Mouse (Mus musculus) layer of hippocampus, adult 9-11 months (tissue): Measurements from ENCODE around the gene Defb10.
"Not testable (repeated sequence)": the region's sequence is repeated elsewhere in the genome, so short reads cannot be mapped to it uniquely, and the experiment has no call there.

Experiments used
- DNase-seq: peaks from one replicate; pipeline ENCODE4 v3.0.0; 2022

Gene Defb10

DNA sequence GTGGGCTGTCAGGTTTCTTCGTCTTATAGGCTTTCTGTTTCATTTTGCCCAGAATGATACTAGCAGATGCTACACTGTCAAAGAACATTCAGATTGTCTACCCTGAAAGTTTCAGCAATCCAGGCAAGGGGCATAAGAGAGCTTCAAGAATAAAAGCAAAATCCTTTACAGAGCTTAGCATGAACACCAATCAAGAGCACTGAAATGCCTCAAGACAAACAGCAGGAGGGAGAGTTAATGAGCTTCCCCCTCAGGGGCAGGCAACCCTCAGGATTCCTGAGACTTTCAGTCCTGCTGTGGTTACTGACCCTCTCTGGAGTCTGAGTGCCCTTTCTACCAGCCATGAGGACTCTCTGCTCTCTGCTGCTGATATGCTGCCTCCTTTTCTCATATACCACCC, at the start of gene Defb10:
TSS of gene Defb10 (plus strand) at position 316 of the 400 bp plus-strand sequence.
- not testable (repeated sequence) for DNase-seq

- DNase-seq = not testable (repeated sequence)
Observed at GRCm38 (mm10) chr8:21885321-21885720, 26.6 kb downstream of the Defb10 start, which contains the start of gene Defb9. Gene Defb9 (minus strand): TSS chr8:21885421.

GRCm38 (mm10) chr8:21906290-21906689, 47.6 kb downstream of the Defb10 start, which contains the start of gene Defb11:
Gene Defb11 (minus strand): TSS chr8:21906412.
- DNase-seq = not testable (repeated sequence)
